Mouse (Mus musculus) bone marrow, adult 2 months (tissue): Measurements from ENCODE around the gene Tmem129.

Experiments
- CTCF ChIP-seq: fragments of 200-500 bp; IDR thresholded peaks from 2 replicates; pipeline ENCODE4 v1.5.1; 2011; ENCODE audit warnings: low read length, control low read depth; ENCODE audit not compliant: control insufficient read depth, insufficient read depth
- POLR2A ChIP-seq: fragments of 200-500 bp; IDR thresholded peaks from 2 replicates; pipeline ENCODE4 v1.6.1; 2011; ENCODE audit warnings: low read depth, mild to moderate bottlenecking, control low read depth, low read length, borderline replicate concordance; ENCODE audit not compliant: control insufficient read depth

DNA sequence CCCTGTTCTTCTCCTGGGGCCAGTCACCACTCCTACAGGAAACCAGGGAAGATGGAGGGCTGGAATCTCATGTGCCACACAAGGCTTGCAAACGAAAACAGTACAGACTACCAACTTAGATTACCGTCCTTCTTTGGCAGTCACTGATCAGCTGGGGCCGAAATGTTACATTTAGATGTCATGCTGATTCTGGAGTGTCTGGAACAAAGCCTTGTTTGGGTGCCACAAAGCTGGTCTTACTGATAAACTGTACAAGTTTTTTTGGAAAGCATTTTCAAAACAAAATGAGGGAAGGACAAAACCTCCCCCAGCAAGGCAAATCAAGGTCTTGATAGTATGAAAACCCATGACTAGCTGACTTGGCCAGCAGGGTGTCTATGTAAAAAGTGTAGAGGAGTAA is 34.5 kb downstream of the Tmem129 start:
- no peak for TF ChIP-seq POLR2A
- TF ChIP-seq CTCF: no peak
